Mouse (Mus musculus) hindbrain, postnatal 0 days (tissue): Measurements from ENCODE around the gene Zfp9. TPM values are rescaled to one million over a fixed set of nuclear protein-coding genes. Genes with fewer than 3 reads are reported as not detected.
A peak's percentile ranks its signal among the peaks of the same experiment; 100 is the strongest.

ENCODE experiments used
- ATAC-seq: fragments of 200-750 bp; cut with Nextera tagmentation; 2 replicates; pipeline ENCODE4 v1.8.0; 2017; ENCODE audit warnings: mild to moderate bottlenecking, moderate TSS enrichment, moderate library complexity
- DNase-seq: peaks from one replicate; pipeline ENCODE4 v3.0.0-alpha.2; 2015; ENCODE audit warnings: low spot score
- H3K27ac ChIP-seq: fragments of 300-500 bp; sonication (generic); 2 replicates; pipeline ENCODE4 v1.5.1; 2014; ENCODE audit warnings: mild to moderate bottlenecking
- H3K27me3 ChIP-seq: fragments of 300-500 bp; sonication (generic); 2 replicates; pipeline ENCODE4 v1.6.1; 2014; ENCODE audit warnings: low read length, mixed read lengths; ENCODE audit not compliant: insufficient read depth
- H3K36me3 ChIP-seq: fragments of 300-500 bp; sonication (generic); 2 replicates; pipeline ENCODE4 v1.6.1; 2014; ENCODE audit warnings: low read length, mixed read lengths; ENCODE audit not compliant: insufficient read depth
- H3K4me1 ChIP-seq: fragments of 300-500 bp; sonication (generic); 2 replicates; pipeline ENCODE4 v1.6.1; 2014; ENCODE audit warnings: antibody characterized with exemption, low read length, mixed read lengths; ENCODE audit not compliant: insufficient read depth
- H3K4me2 ChIP-seq: fragments of 300-500 bp; sonication (generic); 2 replicates; pipeline ENCODE4 v1.6.1; 2014; ENCODE audit warnings: low read depth, mild to moderate bottlenecking, low read length, moderate library complexity, mixed read lengths
- H3K4me3 ChIP-seq: fragments of 300-500 bp; sonication (generic); 2 replicates; pipeline ENCODE4 v1.5.1; 2014; ENCODE audit warnings: low read length
- H3K9ac ChIP-seq: fragments of 300-500 bp; sonication (generic); replicated peaks from 2 replicates; pipeline ENCODE4 v1.6.1; 2014; ENCODE audit warnings: mild to moderate bottlenecking, low read length, moderate library complexity, mixed read lengths
- H3K9me3 ChIP-seq: fragments of 300-500 bp; sonication (generic); 2 replicates; pipeline ENCODE4 v1.6.1; 2016; ENCODE audit warnings: low read length, mixed read lengths
- CTCF ChIP-seq: IDR thresholded peaks from 2 replicates; pipeline ENCODE4 v1.5.1; 2016; ENCODE audit warnings: antibody characterized with exemption, control low read depth, low read depth
- WGBS: fragments of 180-500 bp; shearing (Covaris S2); extraction: QIAGEN DNeasy Blood & Tissue Kit; methylation state at CpG from one replicate; pipeline ENCODE4 v1.1.7; 2014; 5-methylcytosine and 5-hydroxymethylcytosine counted together
- polyA plus RNA-seq: library from polyadenylated mRNA; unstranded; fragments of >200 nt; fragmentation: Nextera tagmentation; extraction: Ambion mirVana; gene quantifications from 2 replicates; pipeline ENCODE4 v1.2.1, GENCODE M21; 2015
- total RNA-seq: library from RNA; depleted of rRNA; stranded (reverse); fragments of >200 nt; gene quantifications from 2 replicates; pipeline ENCODE4 v1.2.3, GENCODE M21; 2014

Zfp9 gene
- total and polyA plus RNA-seq, 2 experiments from 2014 or later = 8.5 to 16.7 TPM

GRCm38 (mm10) chr6:118462069-118462705 is 16.9 kb downstream of the Zfp9 start:
- H3K9ac ChIP-seq = no peak overlapping the region
- no peak for TF ChIP-seq CTCF
- 84% methylated on average over 15 of the region's 15 CpGs for WGBS
- H3K36me3 ChIP-seq = peaks cover 27% of the 10 kb centered on the region
- DNase-seq (no peak), ATAC-seq (no peak)
- no peak overlapping the region for H3K27ac ChIP-seq
- no peaks in the 10 kb centered on the region for H3K9me3 ChIP-seq
- H3K4me1 ChIP-seq = no peaks in the 10 kb centered on the region
- H3K4me3 ChIP-seq = no peak overlapping the region
- no peaks in the 10 kb centered on the region for H3K27me3 ChIP-seq
- no peak overlapping the region for H3K4me2 ChIP-seq

GRCm38 (mm10) chr6:118457726-118458125 is 21.4 kb downstream of the Zfp9 start:
- no peaks in the 10 kb centered on the region for H3K36me3 ChIP-seq
- H3K4me2 ChIP-seq = no peak overlapping the region
- 0 out of 2 replicates have a peak, but pooled peaks cover 2% of the 10 kb centered on the region for H3K4me1 ChIP-seq
- TF ChIP-seq CTCF = no peak
- H3K9me3 ChIP-seq = no peaks in the 10 kb centered on the region
- ATAC-seq = no peak
- H3K27me3 ChIP-seq = no peaks in the 10 kb centered on the region
- WGBS = 91% methylated on average over 1 of the region's 1 CpGs
- H3K27ac ChIP-seq = no peak overlapping the region
- no peak overlapping the region for H3K4me3 ChIP-seq
- H3K9ac ChIP-seq = no peak overlapping the region
- DNase-seq = no peak

GRCm38 (mm10) chr6:118455042-118455631 is 24.0 kb downstream of the Zfp9 start, which contains the start of gene Zfp248:
Gene Zfp248, minus strand, starts transcription at chr6:118455528.
- H3K9ac ChIP-seq = peak within 1 kb of the TSS; percentile 92
- H3K27ac ChIP-seq = peak within 1 kb of the TSS; percentile 98
- H3K4me3 ChIP-seq = peak within 1 kb of the TSS; percentile 78
- H3K9me3 ChIP-seq = no peaks in the 10 kb centered on the region
- H3K4me1 ChIP-seq = 0 out of 2 replicates have a peak, but pooled peaks cover 2% of the 10 kb centered on the region
- H3K4me2 ChIP-seq = peak within 1 kb of the TSS; percentile 79
- no peaks in the 10 kb centered on the region for H3K36me3 ChIP-seq
- peak; percentile 96 for DNase-seq
- H3K27me3 ChIP-seq = no peaks in the 10 kb centered on the region
- ATAC-seq = peak; percentile 99
- peak; percentile 82 for TF ChIP-seq CTCF
- WGBS = under 1% methylated on average over 40 of the region's 43 CpGs

- H3K36me3 ChIP-seq = no peaks in the 10 kb centered on the region
- peak overlapping the region; percentile 79 for H3K4me2 ChIP-seq
- H3K27ac ChIP-seq = peak overlapping the region; percentile 98
- H3K4me1 ChIP-seq = 0 out of 2 replicates have a peak, but pooled peaks cover 2% of the 10 kb centered on the region
- H3K9ac ChIP-seq = peak overlapping the region; percentile 92
- WGBS = 38% methylated on average over 8 of the region's 8 CpGs
- TF ChIP-seq CTCF = no peak
- ATAC-seq = peak; percentile 4; the same call in 1 of the 2 replicates
- H3K4me3 ChIP-seq = peak overlapping the region; percentile 78
- no peak for DNase-seq
- H3K27me3 ChIP-seq = no peaks in the 10 kb centered on the region
- no peaks in the 10 kb centered on the region for H3K9me3 ChIP-seq
Observed at GRCm38 (mm10) chr6:118454452-118454851, 24.7 kb downstream of the Zfp9 start.

GRCm38 (mm10) chr6:118431502-118431901 is 47.6 kb downstream of the Zfp9 start:
- no peak for TF ChIP-seq CTCF
- Histone ChIP-seq H3K4me3 (no peak overlapping the region), H3K36me3 (peaks cover 37% of the 10 kb centered on the region), H3K27me3 (no peaks in the 10 kb centered on the region), H3K4me1 (no peaks in the 10 kb centered on the region), H3K4me2 (no peak overlapping the region), H3K27ac (no peak overlapping the region), H3K9me3 (no peaks in the 10 kb centered on the region), H3K9ac (no peak overlapping the region)
- DNase-seq (no peak), ATAC-seq (no peak)
- 85% methylated on average over 4 of the region's 4 CpGs for WGBS

- ATAC-seq = no peak
- WGBS = 94% methylated on average over 1 of the region's 1 CpGs
- no peak for TF ChIP-seq CTCF
Observed at GRCm38 (mm10) chr6:118426666-118427065, 52.5 kb downstream of the Zfp9 start.

More at GRCm38 (mm10) chr6:118426666-118427065, 52.5 kb downstream of the Zfp9 start:
- Histone ChIP-seq H3K4me2 (no peak overlapping the region), H3K4me1 (no peaks in the 10 kb centered on the region), H3K9me3 (no peaks in the 10 kb centered on the region), H3K9ac (no peak overlapping the region), H3K27ac (no peak overlapping the region), H3K36me3 (peaks cover 30% of the 10 kb centered on the region), H3K4me3 (no peak overlapping the region), H3K27me3 (no peaks in the 10 kb centered on the region)
- no peak for DNase-seq
